Mouse (Mus musculus): Measurements from ENCODE around the gene Shc2.

Gene Shc2

DNA sequence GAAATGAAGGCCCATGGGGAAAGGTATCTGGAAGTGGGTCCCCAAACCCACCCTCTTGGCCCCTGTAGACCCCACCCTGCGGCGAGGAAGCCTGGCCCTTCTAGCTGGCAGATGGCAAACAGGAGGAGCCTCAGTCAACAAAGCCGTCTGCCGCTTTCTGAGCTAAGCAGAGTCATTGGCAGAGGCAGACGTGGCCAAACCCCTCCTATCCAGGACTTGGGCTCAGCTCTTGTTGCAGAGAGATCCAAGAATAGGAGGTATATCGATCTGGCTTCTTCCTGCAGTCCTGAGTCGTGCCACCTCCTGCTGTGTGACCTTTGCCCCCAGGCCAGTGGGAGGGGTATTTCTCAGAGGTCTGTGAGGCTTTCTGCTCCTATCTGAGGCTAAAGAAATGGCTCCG lies 21.9 kb downstream of the Shc2 start:
- no peak for DNase-seq (ENCODE audit: low read depth in 1 of 2, low spot score in 2 of 2)

DNA sequence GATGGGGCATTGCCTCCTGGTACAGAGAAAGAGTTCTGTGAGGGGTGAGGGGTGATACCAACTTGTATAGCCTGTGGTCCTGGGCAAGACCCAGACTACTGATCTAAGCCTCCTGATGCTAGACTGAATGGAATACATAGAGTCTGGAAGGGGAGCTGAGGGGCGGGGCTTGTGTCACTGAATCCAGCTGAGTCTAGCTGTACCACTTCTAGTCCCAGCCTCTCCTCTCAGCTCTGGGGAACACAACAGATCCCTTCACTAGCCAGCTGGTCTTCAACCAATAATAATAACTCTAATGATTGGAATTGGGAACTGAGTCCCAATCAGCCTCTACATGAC lies 23.4 kb downstream of the Shc2 start:
- no peak for DNase-seq (ENCODE audit: low read depth in 1 of 2, low spot score in 2 of 2)

DNA sequence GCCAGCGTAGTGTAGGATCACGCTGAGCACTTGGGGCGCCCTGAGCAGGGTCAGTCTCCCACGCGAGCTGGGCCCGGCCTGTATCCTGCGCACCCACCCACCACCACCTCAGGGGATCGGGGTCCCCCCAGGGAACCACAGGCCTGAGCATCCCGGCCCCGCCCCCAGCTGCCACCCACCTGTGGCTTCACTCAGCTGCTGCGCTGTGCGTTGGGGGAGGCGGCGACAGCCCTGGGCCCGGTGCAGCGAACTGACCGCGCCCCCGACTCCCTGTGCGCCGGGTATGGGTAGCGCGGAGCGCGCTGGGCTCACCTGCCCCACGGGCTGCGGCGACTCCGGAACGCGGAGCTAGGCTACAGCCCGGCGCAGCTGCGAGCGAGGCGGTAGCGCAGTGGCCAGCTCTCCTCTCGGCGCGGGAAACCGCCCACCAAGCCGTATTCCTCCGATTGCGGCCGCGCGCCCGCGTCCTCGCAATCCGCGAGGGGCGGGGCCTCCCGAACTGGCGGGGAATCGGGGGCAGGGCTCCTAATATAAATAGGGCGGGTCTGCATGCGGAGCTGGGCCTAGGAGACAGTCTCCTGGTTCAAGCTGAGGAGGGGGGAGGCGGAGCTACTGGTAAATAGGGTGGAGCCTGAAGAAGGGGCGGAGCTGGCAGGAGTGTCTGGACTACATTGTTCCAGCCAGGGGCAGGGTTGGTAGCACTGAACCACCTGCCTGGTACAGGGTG lies 24.0 kb downstream of the Shc2 start, which contains the start of gene C2cd4c:
Gene C2cd4c (minus strand): TSS at position 448 of the 727 bp plus-strand sequence.
- DNase-seq (ENCODE audit: low read depth in 1 of 2, low spot score in 2 of 2), result no peak

DNA sequence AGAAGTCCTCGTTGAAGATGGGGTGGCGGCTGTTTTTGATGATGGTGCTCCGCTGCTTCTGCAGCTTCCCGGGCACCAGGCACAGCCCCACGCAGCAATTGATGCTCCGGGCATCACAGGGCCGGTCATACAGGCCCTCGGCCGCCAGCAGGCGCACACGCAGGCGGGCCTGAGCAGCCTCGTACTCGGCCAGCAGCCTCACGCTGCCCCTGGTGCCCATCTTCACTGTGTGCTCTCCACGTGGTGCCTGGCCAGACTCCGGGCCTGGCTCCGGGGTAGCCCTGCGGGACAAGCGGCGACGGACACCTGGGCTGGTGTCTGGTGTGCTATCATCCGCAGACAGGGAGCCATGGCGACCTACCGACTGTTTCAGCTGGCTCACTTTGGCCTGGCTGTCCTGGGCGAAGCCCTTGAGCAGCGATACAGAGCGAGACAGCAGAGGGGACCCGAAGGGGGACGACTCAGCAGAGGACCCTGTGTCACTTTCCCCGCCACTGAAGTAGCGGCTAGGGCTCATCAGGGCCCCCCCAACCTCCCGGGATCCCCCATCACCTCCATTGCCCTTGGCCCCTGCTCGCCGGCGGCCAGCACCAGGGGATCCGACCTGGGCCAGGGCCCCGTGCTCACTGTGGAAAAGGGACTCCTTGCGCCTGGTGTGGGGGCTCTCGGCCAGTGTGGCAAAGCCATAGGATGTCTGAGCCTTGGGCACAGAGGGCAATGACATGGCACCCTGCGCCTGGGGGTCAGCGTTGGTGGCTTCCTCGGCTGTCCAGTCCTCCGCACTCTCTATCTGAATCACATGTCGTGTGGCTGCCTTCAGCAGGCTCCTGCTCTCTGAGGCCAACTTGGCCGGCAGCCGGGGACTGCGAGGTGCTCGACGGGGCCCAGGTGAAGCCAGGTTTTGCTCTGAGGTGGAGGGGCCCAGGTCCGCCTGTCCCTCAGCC lies 25.3 kb downstream of the Shc2 start:
- no peak for DNase-seq (ENCODE audit: low read depth in 1 of 2, low spot score in 2 of 2)

DNA sequence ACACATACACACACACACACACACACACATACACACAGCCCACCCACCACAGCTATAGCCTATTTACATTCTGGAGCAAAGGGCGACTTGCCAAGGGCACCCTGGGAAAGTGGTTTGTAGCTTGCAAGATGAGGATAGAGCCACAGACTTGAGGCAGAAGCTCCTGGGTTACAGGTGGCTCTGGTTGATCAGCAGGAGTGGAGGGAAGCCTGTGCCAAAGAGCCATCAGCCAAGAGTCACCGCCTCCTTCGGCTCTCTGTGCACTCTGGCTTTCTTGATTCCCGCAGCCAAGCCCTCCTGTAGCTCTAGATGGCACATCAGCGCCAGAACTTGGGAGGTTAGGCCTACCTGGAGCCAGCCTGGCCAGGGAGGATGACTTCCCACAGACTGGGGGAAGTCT lies 26.4 kb downstream of the Shc2 start:
- DNase-seq (ENCODE audit: low read depth in 1 of 2, low spot score in 2 of 2), result no peak

DNA sequence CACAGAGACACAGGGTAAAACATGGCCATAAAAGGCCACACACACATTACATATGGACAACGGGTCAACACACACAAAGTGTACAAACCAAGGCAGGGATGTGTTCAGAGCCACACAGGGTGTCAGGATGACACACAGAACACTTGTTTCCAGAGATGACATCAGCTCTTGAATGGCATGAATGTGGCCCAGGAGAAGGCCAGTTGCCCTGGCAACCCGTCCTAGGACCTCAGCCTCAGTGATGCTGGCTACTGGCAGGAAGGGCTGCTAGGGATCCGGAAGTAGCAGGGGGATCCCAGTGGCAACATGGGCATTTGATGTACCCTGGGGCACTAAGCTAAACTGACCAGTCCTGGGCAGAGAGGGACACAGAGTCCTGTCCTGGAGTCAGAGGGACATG lies 28.4 kb downstream of the Shc2 start:
- no peak for DNase-seq (ENCODE audit: low read depth in 1 of 2, low spot score in 2 of 2)

DNA sequence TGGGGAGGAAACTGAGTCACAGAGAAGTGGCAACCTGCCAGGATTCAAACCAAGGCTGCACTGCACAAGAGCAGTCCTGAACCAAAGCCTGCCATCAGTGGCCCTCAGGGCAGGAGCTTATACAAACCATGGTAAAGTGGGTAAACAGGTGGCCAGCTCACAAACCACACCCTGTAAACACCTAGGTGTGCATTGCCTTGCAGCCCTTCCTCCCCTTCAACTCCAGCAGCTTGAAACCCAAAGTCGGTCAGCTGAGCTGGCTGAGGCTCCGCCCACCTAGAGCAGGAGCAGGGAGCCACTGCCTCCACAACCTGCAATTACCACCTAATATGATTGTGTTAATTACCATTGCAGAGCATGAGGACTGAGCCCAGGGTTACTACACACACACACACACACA lies 29.8 kb downstream of the Shc2 start:
- no peak for DNase-seq (ENCODE audit: low read depth in 1 of 2, low spot score in 2 of 2)

DNA sequence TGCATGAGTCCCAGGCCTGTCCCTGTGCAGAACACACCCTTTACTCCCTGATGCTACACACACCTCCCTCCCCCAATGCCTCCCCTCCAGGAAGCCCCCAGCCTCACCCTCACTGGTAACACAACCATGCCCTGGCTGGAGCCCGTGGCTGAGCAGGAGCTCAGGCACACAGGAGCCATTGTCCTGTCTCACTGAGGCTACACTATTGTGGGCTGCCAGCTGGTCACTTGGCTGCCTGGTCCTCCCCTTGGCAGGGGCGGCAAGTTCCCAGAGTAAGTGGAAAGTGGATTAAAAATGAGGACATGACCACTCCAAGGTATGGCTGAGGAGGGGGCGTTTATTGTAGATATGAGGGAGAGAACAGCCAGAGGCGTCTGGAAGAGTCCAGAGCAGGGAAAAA lies 31.2 kb downstream of the Shc2 start:
- no peak for DNase-seq (ENCODE audit: low read depth in 1 of 2, low spot score in 2 of 2)

DNA sequence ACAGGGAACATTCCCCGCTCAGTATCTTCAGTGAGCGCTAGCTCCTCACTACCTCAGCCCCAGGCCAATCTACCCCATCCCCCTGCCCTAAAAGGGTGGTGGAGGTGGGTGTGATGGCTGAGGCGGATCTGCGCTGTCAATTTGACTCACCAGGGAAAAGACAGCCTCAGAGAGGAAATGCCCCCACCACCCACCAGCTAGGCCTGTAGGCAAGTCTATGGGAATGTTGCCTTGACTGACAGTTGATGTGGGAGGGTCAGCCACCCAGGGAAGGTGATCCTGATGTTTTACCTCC lies 39.8 kb downstream of the Shc2 start:
- DNase-seq (ENCODE audit: low read depth in 1 of 2, low spot score in 2 of 2), result no peak

DNA sequence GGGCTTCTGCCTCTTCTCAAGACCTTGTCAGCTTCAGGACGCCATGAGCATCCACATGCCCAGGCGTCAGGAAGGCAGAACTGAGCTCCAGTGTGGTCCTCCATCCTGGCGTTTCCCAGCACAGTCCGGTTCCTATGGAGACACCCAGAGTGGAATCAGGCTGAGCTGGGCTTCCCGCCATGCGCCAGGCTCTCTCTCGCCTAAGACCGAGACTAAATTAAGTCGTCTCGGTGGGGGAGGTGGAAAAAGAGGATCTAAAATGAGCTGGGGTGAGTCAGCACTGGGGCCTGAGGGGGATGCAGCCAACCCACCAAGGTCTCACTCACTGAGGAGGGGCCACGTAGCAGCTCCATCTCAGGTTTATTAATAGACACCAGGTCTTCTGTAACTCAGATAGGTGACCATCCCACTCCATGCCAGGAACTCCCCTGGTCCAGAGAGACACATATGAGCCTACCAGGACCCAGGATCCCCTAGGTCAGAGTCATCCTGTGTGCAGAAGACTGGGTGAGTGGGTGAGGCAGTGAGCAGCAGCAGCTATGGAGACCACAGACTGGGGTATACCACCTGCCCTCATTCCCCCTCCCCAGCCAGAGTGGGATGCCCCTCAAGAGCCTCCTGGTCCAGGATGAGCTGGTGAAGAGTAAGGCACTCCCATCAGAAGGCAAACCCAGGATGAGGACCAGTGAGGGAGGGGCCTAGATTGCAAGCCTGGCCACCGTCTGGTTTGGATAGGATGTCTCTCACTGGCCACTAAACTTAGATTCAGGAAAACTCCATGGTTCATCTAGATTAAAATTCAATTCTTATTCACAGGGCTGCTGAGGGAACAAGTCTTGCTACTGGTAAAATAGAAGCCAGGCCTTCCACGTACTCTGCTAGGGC lies 40.4 kb downstream of the Shc2 start:
- DNase-seq (ENCODE audit: low read depth in 1 of 2, low spot score in 2 of 2), result no peak

DNA sequence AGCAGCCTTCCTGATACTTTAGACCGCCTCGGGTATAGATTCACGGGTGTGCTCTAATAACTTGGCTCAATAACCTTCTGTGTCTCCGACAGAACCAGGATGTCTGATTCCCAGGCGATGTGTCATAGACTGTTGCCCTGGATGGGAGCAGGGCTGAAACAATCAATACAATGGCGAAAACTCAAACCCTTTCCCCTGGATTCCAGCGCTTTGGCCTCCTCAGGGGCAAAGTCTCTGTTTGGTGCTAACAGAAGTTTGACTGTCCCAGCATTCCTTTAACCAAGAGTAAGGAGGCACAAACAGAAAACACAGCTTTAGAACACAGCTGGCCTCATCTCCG lies 42.2 kb downstream of the Shc2 start:
- DNase-seq (ENCODE audit: low read depth in 1 of 2, low spot score in 2 of 2), result no peak

DNA sequence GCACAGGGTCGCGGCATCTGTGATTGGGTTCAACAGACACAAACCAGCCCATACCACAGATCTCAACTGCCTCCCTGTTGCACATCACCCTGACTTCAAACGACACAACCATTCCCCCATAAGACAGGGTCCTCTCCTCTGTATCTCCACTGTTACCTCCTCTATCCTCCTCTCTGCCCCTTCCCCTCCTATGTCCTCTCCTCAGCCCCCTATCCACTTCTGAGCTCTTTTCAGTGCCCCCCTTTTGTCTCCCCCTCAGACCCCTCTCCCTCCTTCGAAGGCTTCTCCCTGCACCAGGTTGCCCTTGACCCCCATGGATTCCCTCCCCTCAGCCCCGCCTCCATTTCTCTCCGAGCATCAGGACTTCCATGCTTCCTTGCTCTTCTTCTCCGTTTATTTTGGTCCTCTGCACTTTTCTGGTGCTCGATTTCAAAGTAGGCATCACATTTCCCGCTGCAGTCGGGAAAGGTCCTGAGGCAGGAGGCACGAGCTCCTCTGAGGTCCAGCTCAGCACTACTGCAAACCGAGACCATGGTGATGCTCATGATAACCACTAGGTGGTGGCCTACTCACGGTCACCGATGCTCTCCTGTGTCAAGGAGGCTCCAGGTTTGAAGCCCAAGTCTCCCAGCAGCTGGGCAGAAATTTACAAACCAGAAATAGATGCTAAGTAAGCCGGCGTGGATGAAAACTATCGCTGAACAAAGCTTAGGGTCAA lies 42.7 kb downstream of the Shc2 start:
- DNase-seq (ENCODE audit: low read depth in 1 of 2, low spot score in 2 of 2), result no peak

DNA sequence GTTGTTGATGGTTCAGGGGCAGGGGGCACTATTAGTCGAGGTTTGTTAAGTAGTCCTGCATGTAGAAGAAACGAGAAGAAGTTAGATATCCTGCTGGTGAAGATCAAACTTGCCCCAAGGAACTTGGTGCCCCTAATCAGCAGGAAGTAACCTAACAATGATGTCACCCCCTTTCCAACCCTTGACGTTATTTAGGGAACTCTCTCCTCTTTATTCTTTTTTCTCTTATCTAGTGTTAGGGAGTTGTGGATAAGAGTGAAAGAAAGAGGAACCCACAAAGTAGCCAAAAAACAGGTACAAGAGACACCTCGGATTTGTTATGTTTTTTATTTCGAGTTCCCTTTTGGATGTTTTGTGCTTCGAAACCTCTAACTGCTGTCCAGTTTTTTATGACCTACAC lies 43.6 kb downstream of the Shc2 start:
- DNase-seq (ENCODE audit: low read depth in 1 of 2, low spot score in 2 of 2), result no peak

DNA sequence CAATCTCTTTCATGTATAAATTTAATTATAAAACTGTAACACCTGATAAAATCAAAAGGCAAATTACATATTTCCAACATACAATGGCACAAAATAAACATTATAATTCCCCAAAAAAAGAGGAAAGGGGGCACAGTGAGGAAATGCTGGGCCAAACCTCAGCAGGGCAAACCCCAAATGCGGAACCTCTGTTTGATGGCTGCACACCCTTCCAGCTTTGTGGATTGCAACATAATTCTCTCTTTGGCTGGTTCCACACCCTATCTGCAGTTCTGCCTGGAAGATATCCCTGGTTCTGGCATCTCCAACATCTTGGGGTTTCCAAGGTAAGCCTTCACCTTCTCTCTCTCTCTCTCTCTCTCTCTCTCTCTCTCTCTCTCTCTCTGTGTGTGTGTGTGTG lies 47.0 kb downstream of the Shc2 start:
- DNase-seq (ENCODE audit: low read depth in 1 of 2, low spot score in 2 of 2), result no peak

DNA sequence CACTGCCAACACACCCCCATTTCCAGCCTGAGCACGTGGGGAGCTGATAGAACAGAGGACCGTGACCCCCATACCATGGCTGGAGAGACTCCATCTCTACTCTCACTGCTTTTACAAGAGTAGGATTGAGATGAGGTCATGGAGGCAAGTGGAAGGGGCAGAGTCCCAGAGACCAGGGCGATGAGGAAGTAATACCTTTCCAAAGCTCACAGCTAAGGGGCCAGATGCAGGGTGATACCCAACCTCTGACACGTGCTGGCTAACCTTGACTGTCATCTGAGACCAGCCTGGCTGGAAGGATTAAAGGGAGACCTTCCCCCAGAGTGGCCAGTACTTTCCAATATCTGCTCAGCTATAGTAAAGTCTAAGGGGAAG lies 50.0 kb downstream of the Shc2 start:
- DNase-seq (ENCODE audit: low read depth in 1 of 2, low spot score in 2 of 2), result no peak

DNA sequence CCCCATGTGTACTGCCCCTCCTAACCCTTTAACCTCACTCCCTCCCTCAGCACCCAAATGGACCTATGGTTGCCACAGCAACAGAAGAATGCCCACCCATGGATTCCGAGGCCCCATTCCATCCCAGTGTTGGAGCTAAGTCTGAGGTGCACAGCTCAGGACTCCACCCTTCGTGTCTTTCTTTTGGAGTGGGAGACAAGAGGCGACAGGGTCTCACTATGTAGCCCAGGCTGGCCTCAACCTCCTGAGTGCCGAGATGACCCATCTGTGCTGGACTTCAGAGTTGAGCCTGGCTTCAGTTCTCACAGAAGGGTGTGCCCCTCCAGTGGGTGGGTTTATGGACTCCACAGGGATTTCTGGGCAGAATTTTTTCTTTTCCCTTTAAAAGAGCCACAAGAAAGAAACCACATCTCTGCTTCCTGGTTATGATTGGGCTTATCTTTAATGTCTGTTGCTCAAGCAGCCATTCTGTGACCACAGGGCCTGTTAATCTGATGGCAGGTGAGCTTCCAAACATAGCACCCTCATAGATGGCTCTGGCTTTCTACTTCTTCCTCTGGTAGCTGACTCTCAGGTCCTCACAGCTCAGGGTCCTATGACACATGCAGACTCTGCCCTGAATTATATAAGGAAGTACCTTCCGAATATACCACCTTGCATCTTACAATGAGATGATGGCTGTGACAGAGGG lies 50.5 kb downstream of the Shc2 start, which contains the start of gene Theg:
Gene Theg (minus strand): TSS at position 271 of the 691 bp plus-strand sequence.
- DNase-seq (ENCODE audit: low read depth in 1 of 2, low spot score in 2 of 2), result no peak

DNA sequence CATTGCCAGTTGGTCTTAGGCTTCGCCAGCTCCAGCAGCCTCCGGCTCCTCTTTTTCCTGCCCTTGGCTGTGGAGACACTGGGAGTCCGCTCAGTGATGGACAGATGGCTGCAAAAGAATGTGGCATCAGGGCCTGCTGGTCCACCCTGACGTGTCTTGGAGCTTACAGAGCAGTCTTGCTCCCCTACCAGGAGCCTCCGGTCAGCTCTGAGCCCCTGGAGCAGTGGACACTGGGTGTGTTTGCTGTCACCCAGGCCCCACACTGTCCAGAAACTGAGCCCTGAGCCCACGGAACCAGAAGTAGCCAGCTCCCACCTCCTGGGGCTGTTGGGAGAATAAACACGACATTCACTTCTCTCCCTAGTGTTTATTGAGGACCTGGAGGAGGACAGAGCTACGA lies 51.5 kb downstream of the Shc2 start:
- DNase-seq (ENCODE audit: low read depth in 1 of 2, low spot score in 2 of 2), result no peak

DNA sequence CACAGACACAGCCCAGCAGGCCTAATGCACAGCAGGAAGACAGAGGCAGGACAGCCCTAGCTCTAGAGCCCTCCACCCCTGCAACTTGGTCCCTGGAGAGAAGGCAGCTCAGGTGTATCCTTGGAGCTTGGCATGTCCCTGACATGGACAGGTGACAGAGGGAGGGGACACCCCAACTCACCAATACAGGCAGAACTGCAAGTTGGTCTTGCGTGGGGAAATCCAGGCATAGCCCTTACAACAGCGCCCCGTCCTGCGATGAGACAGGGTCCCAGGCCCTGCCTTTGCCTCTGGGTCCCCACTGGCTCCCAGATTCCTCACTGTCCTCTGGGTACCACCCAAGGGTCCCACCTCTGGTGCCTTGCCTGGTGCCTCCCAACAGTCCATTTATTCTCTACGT lies 52.0 kb downstream of the Shc2 start:
- no peak for DNase-seq (ENCODE audit: low read depth in 1 of 2, low spot score in 2 of 2)

DNA sequence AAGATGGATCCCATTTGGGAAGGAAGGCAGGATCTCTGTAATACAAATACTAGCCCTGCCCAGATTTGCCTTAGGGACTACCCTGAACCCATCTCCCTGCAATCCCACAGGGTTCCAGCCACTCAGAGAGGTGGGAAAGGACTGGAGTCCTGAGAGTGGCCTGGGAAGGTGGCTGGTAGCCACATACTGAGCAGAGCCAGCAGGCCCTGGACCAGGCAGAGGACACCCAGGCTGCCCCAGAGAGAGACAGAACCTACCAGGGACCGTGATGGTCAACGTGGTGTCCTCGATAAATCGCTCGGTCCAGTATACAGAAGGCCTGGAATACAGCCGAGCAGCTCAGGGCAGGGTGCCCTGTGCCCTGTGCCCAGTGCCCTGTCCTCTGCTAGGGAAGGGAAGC lies 52.6 kb downstream of the Shc2 start:
- DNase-seq (ENCODE audit: low read depth in 1 of 2, low spot score in 2 of 2), result no peak

DNA sequence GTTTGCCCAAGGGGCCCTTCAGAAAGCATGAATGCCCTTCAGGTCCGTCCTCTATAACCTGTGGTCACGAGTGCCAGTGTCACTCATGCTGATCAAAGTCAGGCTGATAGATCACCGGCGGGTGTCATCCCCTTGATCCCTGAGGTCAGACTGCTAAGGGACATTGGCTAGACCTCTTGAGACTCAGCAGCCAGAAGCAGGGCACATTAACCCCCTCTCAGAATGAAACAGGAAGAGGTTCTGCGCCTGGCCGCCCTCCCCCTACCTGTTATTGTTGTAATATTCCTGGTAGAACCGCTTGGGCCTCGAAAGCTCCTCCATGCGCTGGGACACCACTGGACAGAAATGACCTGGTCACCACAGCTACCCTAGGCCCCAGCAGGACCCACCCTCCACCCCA lies 53.3 kb downstream of the Shc2 start:
- no peak for DNase-seq (ENCODE audit: low read depth in 1 of 2, low spot score in 2 of 2)

DNA sequence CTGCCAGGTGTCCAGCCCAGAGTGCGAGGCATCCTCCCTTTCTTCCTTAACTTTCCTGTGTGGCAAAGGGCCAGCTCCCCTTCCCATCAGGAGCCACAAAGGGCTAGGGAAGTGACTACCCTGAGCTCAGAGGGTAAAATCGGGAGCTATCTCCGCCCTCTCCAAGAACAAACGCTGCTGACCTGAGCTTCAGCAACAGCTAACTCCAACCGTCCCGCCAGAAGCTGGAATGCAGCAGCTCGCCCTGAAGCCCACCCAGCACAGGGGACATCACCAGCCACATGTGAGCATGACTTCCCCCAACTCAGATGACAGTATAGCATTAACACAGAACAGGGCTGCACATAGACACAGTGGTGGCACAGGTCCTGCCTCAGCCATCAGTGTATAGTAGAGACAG lies 53.7 kb downstream of the Shc2 start:
- no peak for DNase-seq (ENCODE audit: low read depth in 1 of 2, low spot score in 2 of 2)
